Mouse (Mus musculus): ENCODE measurements around the gene Ranbp3.
A peak's percentile ranks its signal among the peaks of the same experiment; 100 is the strongest.

Gene Ranbp3

GRCm38 (mm10) chr17:56727029-56727649, 54.0 kb downstream of the Ranbp3 start:
- DNase-seq (ENCODE audit: low spot score), result no peak

DNA sequence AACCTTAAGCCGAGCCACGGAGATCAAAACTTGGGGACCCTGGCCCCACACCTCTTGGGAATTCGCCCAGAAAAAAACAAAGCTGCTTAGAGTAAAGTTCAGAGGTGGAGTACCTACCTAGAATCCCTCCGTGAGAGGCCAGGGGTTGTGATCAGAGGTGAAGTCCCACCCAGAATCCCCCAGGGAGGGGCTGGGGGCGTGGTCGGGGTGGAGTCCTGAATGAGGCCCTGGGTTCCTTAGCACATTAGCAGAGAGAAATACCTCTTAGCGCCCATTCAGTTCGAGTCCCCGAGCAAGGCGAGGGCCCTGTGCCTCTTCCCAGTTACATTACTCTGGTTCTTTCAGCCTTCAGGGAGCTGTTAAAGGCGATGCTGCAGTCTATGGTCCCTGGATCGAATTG, 54.6 kb downstream of the Ranbp3 start:
- DNase-seq (ENCODE audit: low spot score), result peak; percentile 33

DNA sequence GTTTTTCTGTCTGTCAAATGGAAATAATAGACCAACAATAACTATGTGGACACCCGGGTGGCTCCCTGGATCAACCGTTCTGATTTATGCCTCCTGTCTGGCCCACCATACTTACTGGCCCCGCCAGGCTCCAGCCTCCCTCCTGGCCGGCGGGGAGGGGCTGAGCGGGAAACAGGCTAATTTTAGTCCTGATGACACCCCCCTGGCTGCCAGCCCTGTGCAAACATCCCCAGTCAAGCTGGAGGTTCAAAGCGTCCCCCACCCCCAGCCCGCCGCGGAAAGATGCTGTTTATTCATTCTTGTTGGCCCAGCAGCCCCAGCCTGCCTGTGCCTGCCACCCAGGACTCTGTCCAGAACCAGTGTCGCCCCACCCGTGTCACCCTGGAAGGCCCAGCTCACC, 55.0 kb downstream of the Ranbp3 start:
- no peak for DNase-seq (ENCODE audit: low spot score)

- no peak for DNase-seq (ENCODE audit: low spot score)
Observed at GRCm38 (mm10) chr17:56729151-56729550, 56.1 kb downstream of the Ranbp3 start.

GRCm38 (mm10) chr17:56729656-56730055, 56.6 kb downstream of the Ranbp3 start:
- DNase-seq (ENCODE audit: low spot score), result no peak

DNA sequence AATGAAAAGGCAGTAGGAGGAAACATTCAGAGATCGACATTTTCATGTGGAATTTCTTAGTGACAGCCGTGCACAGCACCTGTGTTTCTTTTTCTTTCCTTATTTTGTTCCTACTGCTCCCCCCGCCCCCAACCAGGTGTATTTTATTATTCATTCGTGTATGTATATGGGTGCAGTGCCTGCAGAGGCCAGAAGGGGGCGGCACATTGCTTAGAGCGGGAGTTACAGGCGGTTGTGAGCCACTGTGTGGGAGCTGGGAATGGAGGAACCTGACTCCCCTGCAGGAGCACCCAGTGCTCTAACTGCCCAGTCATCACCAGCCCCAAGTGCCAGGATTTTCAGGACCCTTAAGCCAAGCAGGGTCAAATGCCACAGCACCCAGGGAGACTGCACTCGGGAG, 63.4 kb downstream of the Ranbp3 start:
- DNase-seq (ENCODE audit: low spot score), result no peak

GRCm38 (mm10) chr17:56738221-56738620, 65.1 kb downstream of the Ranbp3 start:
- DNase-seq (ENCODE audit: low spot score), result no peak

GRCm38 (mm10) chr17:56740118-56740787, 67.2 kb downstream of the Ranbp3 start:
- no peak for DNase-seq (ENCODE audit: low spot score)

GRCm38 (mm10) chr17:56740788-56741160, 67.7 kb downstream of the Ranbp3 start:
- DNase-seq (ENCODE audit: low spot score), result no peak

DNA sequence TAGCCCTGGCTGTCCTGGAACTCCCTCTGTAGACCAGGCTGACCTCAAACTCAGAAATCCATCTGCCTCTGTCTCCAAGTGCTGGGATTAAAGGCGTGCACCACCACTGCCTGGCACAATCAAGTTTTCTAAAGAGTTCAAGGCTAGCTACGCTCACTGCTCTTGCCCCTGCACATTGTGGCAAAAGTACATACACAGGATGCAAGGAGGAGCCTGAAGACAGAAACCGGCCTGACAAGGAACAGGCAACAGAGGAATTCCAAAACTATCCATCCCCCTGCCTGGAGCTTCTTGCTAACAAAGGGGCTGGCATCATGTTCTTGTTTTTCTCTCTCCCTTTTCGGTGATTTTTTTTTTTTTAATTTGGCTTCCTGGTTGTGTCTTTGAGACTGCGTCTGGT, 71.1 kb downstream of the Ranbp3 start:
- no peak for DNase-seq (ENCODE audit: low spot score)

DNA sequence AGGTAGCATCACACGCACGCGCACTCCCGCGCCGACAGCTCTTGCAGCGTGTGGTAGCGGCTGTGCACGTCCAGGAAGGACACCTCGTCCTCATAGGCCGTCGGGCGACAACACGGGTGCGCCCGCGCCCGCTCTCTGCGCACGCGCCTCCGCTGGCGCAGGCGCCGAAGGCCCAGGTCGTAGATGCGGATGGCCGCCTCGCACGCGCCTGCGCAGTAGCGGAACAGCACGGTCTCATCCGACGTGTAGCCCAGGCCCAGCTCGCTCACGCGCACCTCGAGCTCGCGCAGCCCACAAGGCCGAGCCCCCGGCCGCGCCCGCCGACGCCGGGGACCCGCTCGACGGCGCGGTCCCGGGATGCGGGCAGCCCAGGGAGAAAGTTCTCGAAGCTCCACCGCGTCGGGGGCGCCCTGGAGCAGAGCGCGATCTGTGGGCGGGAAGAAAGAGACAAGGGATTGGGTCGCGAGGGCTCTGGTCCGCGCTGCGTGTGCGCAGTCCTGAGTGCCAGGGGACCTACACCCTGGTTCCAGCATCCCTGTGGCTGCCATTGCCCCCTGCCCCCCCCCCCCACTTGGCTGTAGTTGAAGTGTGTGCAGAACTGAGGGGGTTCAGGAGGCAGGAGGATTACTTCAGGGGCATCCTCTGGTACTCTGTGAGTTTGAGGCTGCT, 78.4 kb downstream of the Ranbp3 start:
- DNase-seq (ENCODE audit: low spot score), result no peak

DNA sequence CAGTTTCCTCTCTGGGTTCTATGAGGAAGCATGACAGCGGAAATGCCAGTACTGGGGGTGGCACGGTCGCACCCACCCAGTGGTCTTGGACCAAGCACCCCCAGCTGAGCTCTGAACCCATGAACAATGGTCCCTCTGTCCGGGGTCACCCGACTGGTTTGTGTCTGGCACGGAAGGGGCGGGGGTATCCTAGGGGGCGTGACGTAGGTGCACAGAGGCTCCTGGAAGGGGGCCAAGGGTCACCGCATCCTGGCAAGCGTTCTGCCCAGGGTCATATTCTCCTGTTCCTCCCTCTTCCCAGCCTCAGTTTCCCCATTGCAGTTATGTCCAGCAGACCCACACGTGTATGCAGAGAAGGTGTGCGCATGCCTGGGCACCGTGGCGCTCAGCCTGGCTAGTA, 80.4 kb downstream of the Ranbp3 start:
- DNase-seq (ENCODE audit: low spot score), result no peak

GRCm38 (mm10) chr17:56754271-56755185, 81.4 kb downstream of the Ranbp3 start:
- DNase-seq (ENCODE audit: low spot score), result no peak

DNA sequence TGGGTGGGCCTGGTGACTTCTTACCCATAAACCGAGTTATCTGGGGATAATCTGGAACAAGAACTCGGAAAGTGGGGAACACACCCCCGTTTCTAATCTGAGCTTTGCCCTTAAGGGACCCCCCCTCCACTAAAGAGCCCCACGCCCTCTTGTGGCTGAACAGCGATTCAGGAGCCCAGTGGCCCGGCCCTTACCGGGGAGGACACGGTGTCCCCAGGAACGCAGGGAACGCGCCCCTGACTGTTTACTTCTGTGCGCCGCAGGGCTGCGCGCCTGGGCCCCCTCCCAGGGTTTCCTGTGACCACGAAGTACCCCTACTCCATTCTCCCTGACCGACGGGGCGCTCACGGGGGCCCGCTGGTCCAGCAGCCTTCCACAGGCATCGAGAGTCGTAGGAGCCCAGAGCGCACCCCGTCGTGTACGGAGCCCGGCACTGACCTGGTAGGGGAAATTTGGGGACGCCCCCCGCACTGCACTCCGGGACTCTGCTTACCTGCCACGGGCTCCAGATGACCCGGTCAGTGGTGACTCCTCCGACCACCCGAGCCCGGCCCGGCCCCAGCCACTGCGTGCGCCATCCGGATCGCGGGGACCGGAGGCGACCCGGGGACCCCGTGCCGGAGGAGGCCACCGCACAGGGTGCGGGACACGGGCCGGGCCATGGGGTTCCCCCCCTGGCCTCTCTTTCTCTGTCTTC, 83.8 kb downstream of the Ranbp3 start:
- DNase-seq (ENCODE audit: low spot score), result no peak

GRCm38 (mm10) chr17:56757416-56758123, 84.5 kb downstream of the Ranbp3 start, which contains the start of gene Nrtn:
Gene Nrtn, minus strand, starts transcription at chr17:56757530.
- peak; percentile 85 for DNase-seq (ENCODE audit: low spot score)

DNA sequence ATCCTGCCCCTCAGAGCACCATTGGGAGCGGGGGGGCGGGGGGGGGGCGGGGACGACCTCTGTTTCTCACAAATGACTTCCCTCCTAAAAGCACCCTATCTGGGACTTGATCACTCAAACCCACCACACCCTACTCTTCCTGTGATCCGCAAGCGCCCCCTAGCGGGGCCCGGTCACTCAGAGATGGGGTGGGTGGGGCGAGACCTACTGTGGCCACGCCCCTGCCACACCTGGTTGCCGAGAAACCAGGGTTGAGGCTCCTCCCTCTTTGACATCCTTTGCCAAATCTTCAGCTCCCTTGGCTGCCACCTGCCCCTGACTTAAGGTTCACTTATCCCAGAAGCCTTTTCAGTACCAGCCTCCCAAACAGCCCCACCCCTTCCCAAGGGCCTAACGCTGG, 85.0 kb downstream of the Ranbp3 start:
- peak; percentile 82 for DNase-seq (ENCODE audit: low spot score)

DNA sequence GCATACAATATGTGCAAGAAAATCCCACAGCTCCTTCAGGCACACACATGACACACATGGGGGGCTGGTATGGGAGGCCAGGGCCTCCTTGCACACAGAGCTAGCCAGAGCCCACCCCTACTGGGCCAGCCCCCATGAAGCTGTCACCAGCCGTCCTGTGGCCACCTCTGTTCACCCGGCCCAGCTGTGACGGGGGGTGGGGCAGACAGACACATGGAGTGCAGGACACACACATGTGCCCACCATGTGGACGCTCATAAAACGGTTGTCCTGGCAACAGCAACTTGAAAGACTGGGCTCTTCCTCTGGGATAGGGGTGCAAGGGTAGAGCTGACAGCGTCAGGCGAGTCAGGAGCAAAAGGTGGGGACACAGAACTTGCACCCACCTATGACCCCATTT, 86.2 kb downstream of the Ranbp3 start:
- no peak for DNase-seq (ENCODE audit: low spot score)

DNA sequence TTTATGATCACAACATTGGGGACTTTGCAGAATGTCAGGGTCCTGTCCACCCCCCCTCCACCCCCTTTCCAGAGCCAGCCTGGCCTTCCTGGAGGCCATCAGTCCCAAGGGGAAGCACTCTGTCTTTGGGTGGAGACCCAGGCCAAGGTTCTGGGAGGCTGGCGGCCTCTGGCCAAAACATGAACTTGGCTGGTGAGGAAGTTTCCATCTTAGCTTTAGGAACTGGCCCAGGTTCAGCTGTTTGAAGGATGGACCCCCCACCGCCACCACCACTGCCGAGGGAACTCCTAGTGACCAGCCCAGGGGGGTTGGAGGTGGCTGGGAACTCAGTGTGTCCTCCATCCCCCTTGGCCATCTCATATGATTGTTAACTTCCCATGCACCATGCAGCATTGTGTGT, 88.0 kb downstream of the Ranbp3 start:
- DNase-seq (ENCODE audit: low spot score), result no peak

Measured in c-Kit-positive CD71-positive TER-119-positive erythroid progenitor cells, embryonic 14.5 days (primary cell).